Mouse (Mus musculus): ENCODE results near the gene Aoc2. TPM values are rescaled to one million over a fixed set of nuclear protein-coding genes. Genes with fewer than 3 reads are reported as not detected.

Gene Aoc2
- 1.0 and 1.2 TPM in 2 replicates for polyA plus RNA-seq (2015; fragmentation: Nextera tagmentation; extraction: Ambion mirVana)

DNA sequence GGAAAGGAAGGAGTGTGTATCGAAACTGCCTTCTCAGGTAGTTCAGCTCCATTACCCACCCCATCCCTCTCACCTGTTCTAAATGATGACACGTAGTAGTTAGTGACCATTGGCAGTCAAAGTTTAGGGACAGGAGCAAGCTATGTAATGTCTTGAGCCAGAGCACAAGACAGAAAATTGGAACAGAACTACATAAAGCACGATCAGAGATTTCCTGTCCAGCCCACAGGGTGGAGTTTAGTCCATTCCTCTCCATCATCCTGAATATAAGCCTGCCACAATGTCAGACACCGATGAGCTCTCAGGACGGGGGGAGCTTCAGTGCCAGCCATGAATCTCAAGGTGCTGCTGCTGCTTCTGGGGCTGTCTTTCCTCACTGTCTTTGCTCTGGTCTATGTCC lies at the start of gene Aoc2:
Gene Aoc2, plus strand, starts transcription at position 301 of the 400 bp plus-strand sequence.
- no peaks in the 10 kb centered on the region for H3K9me3 ChIP-seq
- H3K4me1 ChIP-seq = peaks cover 10% of the 10 kb centered on the region
- H3K36me3 ChIP-seq = peaks cover 60% of the 10 kb centered on the region
- no peak within 1 kb of the TSS for H3K4me2 ChIP-seq
- 95% methylated on average over 5 of the region's 5 CpGs for WGBS
- no peak within 1 kb of the TSS for H3K27ac ChIP-seq
- H3K4me3 ChIP-seq = no peak within 1 kb of the TSS
- no peak for ATAC-seq (ENCODE audit: insufficient number of reproducible peaks, low FRiP score, low TSS enrichment, low read depth)
- no peak within 1 kb of the TSS for H3K9ac ChIP-seq
- no peaks in the 10 kb centered on the region for H3K27me3 ChIP-seq

DNA sequence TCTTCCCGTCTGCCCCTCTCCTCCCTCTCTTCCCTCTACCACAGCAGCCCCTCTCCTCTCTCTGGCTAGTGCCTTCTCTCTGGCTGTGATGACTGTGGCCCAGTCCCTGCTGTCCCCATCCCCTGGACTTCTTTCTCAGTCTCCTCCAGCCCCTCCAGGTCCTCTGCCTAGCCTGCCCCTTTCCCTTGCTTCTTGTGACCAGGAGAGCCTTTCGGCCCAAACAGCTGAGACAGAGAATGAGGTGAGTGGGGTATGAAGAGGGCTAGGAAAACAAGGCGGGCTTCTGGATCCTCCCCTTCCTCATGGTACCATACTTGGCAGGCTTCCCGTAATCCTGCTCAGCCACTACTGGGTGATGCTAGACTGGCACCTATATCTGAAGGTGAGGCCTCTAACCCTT lies 49.6 kb upstream of the Aoc2 start:
- 71% methylated on average over 4 of the region's 4 CpGs for WGBS
- Histone ChIP-seq H3K4me2 (no peak overlapping the region), H3K27ac (no peak overlapping the region), H3K4me3 (no peak overlapping the region), H3K27me3 (peaks cover 5% of the 10 kb centered on the region; the same call in 1 of the 2 replicates), H3K9me3 (no peaks in the 10 kb centered on the region), H3K4me1 (peaks cover 29% of the 10 kb centered on the region), H3K9ac (no peak overlapping the region), H3K36me3 (peaks cover 12% of the 10 kb centered on the region; the same call in 1 of the 2 replicates)
- ATAC-seq (ENCODE audit: insufficient number of reproducible peaks, low FRiP score, low TSS enrichment, low read depth) = no peak

DNA sequence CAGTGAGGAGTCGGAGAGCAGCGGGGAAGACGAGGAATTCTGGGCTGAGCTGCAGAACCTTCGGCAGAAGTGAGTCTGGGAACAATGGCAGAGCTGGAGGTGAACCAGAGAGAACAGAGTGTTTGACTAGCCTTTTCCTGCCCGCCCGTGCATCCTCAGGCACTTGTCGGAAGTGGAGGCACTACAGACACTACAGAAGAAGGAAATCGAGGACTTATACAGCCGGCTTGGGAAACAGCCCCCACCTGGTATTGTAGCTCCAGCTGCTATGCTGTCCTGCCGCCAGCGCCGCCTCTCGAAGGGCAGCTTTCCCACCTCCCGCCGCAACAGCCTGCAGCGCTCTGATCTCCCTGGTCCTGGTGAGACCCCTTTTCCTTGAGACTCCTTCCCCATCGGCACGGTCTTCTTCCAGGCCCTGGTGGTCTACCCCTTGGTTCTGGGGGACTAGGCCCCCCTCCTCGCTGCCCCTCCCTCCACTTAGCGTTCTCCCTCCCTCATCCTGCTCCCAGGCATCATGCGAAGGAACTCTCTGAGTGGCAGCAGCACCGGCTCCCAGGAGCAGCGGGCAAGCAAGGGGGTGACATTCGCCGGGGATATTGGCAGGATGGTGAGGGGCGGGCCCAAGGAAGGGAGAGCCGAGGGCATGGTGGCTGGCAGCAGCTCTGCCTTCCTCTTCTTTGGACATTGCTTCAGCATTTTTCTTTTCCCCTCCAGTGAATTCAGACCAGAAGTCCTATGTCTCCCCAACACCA lies 48.4 kb upstream of the Aoc2 start:
- no peak overlapping the region for H3K9ac ChIP-seq
- no peaks in the 10 kb centered on the region for H3K9me3 ChIP-seq
- H3K27me3 ChIP-seq = peaks cover 5% of the 10 kb centered on the region; the same call in 1 of the 2 replicates
- H3K27ac ChIP-seq = no peak overlapping the region
- WGBS = 39% methylated on average over 27 of the region's 27 CpGs
- H3K4me3 ChIP-seq = no peak overlapping the region
- no peak overlapping the region for H3K4me2 ChIP-seq
- peaks cover 29% of the 10 kb centered on the region for H3K4me1 ChIP-seq
- ATAC-seq (ENCODE audit: insufficient number of reproducible peaks, low FRiP score, low TSS enrichment, low read depth) = no peak
- peaks cover 12% of the 10 kb centered on the region; the same call in 1 of the 2 replicates for H3K36me3 ChIP-seq

DNA sequence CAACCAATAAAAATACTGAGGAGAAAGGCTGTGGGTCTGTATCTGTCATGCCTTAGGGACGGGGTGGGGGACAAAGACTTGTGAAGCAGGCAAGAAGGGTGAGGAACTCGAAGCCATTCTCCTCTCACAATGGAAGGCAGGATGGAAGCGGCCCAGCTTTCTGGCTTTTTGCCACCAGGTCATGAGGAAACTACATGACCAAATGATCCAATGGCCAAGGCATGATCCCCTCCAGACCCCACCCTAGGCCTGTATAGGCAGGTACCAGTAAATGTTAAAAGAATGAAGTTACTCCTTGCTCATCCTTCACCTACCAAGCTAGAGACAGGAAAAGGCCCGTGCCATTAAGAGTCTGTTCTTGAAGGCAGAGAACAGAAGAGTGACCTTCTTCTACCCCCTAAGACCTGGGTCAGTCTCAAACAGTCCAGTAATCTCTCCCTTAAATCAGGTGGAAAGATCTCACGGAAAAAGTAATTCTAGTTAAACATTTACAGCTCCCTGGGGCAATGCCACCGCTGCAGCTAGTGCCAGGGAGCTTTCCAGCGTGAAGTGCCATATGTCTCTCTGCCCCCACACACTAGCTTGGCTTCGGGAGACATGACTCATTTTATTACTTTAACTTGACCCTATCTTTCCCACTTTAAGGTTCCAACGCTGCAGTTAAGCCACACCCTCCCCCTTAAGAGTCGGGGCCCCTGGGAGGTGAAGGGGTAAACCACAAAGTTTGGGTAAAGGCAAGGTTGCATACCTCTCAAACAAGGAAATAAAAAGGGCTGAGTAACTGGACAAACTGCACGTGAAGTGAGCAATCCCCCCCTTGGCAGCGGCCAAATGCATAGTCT lies 47.3 kb upstream of the Aoc2 start:
- 45% methylated on average over 12 of the region's 12 CpGs for WGBS
- peaks cover 29% of the 10 kb centered on the region for H3K4me1 ChIP-seq
- peaks cover 12% of the 10 kb centered on the region; the same call in 1 of the 2 replicates for H3K36me3 ChIP-seq
- H3K9ac ChIP-seq = 0 out of 2 replicates have a peak overlapping the region, but pooled peaks have one; percentile 67
- no peaks in the 10 kb centered on the region for H3K9me3 ChIP-seq
- H3K4me3 ChIP-seq = peak overlapping the region; percentile 78
- H3K4me2 ChIP-seq = peak overlapping the region; percentile 68
- H3K27me3 ChIP-seq = peaks cover 5% of the 10 kb centered on the region; the same call in 1 of the 2 replicates
- no peak overlapping the region for H3K27ac ChIP-seq
- no peak for ATAC-seq (ENCODE audit: insufficient number of reproducible peaks, low FRiP score, low TSS enrichment, low read depth)

DNA sequence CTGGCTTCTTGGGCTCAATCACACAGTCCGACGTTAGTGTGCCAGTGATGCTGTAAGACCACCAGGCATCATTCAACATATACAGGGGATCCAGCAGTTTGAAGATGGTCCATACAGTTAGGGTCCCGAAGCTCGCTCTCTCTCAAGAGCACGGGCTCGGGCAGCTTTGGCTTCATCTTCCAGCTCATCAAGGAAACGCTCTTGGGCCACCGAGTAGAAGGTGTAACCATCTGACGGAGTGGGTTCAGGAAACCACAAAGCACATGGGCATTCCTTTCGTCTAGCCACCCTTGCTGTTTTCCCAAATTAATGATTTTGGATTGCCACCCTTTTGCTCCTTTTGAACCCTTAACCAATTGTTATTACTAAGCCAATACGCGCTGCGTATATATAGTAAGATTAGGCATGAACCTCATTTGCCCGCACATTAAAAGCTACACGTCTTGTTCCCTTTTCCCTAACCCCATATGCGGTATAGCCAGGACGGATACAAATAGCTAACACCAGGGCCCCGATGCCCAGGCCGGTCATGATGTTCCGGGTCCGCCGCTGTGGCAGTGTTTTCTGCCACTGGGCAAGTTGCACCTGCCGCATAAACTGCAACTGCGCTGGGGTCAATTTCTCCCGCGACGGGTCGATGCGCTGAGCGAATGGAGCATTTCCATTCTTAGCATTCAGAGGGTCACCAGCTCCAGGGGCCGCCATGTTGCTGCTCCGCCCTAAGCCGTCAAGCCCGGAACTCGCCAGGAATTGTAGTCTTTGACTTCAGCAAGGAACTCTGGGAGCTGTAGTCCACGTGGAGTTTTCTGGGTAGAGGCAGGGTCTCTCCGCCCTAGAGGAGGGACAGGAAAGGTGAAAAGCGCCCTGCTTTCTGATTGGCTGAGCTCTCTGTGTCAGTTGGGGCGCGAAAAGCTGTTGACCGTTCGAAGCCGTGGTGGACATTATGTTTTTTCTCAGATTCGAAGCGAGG lies 46.4 kb upstream of the Aoc2 start, which contains the start of the genes Cntd1 and Coa3:
Gene Cntd1, plus strand, starts transcription at position 790 of the 970 bp plus-strand sequence.
Gene Coa3, minus strand, starts transcription at position 892 of the 970 bp plus-strand sequence.
- peak; percentile 91 for ATAC-seq (ENCODE audit: insufficient number of reproducible peaks, low FRiP score, low TSS enrichment, low read depth)

DNA sequence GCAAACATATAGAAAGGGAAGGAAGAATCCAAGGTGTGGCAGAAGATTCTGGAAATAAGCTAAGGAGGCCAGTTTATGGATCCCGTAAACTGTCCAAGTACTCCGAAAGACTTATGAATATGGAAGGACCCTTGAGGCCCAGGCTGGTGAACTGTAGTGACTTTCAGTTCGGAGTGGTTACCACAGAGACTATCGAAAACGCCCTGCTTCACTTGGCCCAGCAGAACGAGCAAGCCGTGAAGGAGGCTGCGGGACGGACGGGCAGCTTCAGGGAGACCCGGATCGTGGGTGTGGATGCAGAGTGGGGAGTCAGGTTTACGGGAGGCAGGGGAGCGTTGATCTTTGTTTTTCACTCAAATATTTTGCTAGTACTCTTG lies 45.7 kb upstream of the Aoc2 start:
- H3K27ac ChIP-seq = no peak overlapping the region
- peaks cover 12% of the 10 kb centered on the region; the same call in 1 of the 2 replicates for H3K36me3 ChIP-seq
- peak overlapping the region; percentile 78 for H3K4me3 ChIP-seq
- peaks cover 29% of the 10 kb centered on the region for H3K4me1 ChIP-seq
- no peaks in the 10 kb centered on the region for H3K9me3 ChIP-seq
- no peak overlapping the region for H3K9ac ChIP-seq
- peak overlapping the region; percentile 68 for H3K4me2 ChIP-seq
- WGBS = 55% methylated on average over 14 of the region's 14 CpGs
- peaks cover 5% of the 10 kb centered on the region; the same call in 1 of the 2 replicates for H3K27me3 ChIP-seq
- ATAC-seq (ENCODE audit: insufficient number of reproducible peaks, low FRiP score, low TSS enrichment, low read depth) = no peak

More for the DNA sequence above, 46.4 kb upstream of the Aoc2 start, which contains the start of the genes Cntd1 and Coa3:
- H3K36me3 ChIP-seq = peaks cover 12% of the 10 kb centered on the region; the same call in 1 of the 2 replicates
- H3K4me3 ChIP-seq = peak within 1 kb of the TSS; percentile 78
- peak within 1 kb of the TSS; percentile 68 for H3K4me2 ChIP-seq
- H3K4me1 ChIP-seq = peaks cover 29% of the 10 kb centered on the region
- whole genome bisulfite sequencing = 8% methylated on average over 45 of the region's 45 CpGs
- H3K27ac ChIP-seq = peak within 1 kb of the TSS; percentile 78; the same call in 1 of the 2 replicates
- peaks cover 5% of the 10 kb centered on the region; the same call in 1 of the 2 replicates for H3K27me3 ChIP-seq
- H3K9ac ChIP-seq = peak within 1 kb of the TSS; percentile 67
- H3K9me3 ChIP-seq = no peaks in the 10 kb centered on the region

DNA sequence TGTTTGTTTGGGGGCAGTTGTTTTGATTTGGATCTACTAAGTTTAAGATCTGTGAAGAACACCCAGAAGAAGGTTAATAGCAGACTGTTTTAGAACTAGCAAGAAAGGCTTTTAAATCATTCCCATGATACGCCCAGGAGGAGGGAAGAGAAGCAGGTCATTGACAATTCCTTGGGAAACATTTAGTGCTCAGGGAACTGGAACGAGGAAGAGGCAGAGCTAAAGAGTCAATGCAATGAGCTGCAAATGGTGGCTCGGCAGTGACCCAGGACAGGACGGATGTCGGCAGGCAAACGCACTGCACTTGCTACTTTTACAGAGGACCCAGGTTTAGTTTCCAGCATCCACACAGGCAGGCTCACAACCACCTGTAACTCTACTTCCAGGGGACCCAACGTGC lies 44.0 kb upstream of the Aoc2 start:
- Histone ChIP-seq H3K36me3 (peaks cover 9% of the 10 kb centered on the region; the same call in 1 of the 2 replicates), H3K4me1 (peaks cover 29% of the 10 kb centered on the region), H3K9ac (no peak overlapping the region), H3K4me3 (no peak overlapping the region), H3K27ac (no peak overlapping the region), H3K27me3 (peaks cover 5% of the 10 kb centered on the region; the same call in 1 of the 2 replicates), H3K9me3 (no peaks in the 10 kb centered on the region), H3K4me2 (no peak overlapping the region)
- WGBS = 42% methylated on average over 7 of the region's 7 CpGs
- no peak for ATAC-seq (ENCODE audit: insufficient number of reproducible peaks, low FRiP score, low TSS enrichment, low read depth)

DNA sequence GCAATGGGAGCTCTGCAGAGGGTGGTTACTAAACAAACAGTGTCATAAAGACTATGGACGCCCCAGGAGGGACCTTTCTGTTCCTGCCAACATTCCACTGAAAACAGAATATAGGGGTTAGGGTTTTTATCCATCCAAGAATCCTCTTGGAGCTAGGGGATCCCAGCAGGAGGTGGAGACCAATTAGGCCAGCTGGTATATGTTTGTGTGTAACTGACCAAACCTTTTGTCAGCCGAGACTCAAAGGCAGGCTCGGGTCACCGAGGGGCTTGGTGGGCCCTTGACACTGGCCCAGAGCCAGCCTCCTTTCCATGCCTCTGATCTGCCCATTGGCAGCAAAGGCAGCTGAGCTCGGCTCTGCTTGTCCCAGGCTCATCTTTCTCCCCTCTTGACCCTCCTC lies 42.0 kb upstream of the Aoc2 start:
- peaks cover 5% of the 10 kb centered on the region; the same call in 1 of the 2 replicates for H3K27me3 ChIP-seq
- no peak for ATAC-seq (ENCODE audit: insufficient number of reproducible peaks, low FRiP score, low TSS enrichment, low read depth)
- H3K27ac ChIP-seq = no peak overlapping the region
- no peak overlapping the region for H3K4me2 ChIP-seq
- H3K36me3 ChIP-seq = peaks cover 16% of the 10 kb centered on the region
- H3K4me1 ChIP-seq = peaks cover 12% of the 10 kb centered on the region
- WGBS = 37% methylated on average over 5 of the region's 5 CpGs
- no peak overlapping the region for H3K9ac ChIP-seq
- no peaks in the 10 kb centered on the region for H3K9me3 ChIP-seq
- H3K4me3 ChIP-seq = no peak overlapping the region

DNA sequence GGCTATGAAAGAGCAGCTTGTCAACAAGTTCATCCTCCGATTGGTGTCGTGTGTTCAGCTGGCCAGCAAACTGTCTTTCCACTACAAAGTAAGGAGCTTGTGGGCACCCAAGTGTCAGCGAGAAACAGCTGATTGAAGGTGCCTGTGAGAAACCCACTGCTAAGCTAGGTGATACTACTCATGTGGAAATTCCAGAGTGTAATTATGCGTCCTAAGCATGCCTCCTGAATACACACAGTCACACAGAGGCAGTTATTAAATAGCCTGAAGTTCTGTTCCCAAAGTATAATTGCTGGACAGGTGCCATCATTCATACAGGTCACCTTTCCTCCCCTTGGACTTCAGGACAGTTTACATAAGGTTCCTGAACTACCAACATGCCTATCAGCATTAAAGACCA lies 41.1 kb upstream of the Aoc2 start:
- H3K9ac ChIP-seq = no peak overlapping the region
- 63% methylated on average over 4 of the region's 4 CpGs for WGBS
- no peaks in the 10 kb centered on the region for H3K9me3 ChIP-seq
- H3K27ac ChIP-seq = no peak overlapping the region
- H3K4me2 ChIP-seq = no peak overlapping the region
- peaks cover 7% of the 10 kb centered on the region for H3K4me1 ChIP-seq
- peaks cover 5% of the 10 kb centered on the region; the same call in 1 of the 2 replicates for H3K27me3 ChIP-seq
- ATAC-seq (ENCODE audit: insufficient number of reproducible peaks, low FRiP score, low TSS enrichment, low read depth) = no peak
- H3K4me3 ChIP-seq = no peak overlapping the region
- peaks cover 22% of the 10 kb centered on the region for H3K36me3 ChIP-seq

DNA sequence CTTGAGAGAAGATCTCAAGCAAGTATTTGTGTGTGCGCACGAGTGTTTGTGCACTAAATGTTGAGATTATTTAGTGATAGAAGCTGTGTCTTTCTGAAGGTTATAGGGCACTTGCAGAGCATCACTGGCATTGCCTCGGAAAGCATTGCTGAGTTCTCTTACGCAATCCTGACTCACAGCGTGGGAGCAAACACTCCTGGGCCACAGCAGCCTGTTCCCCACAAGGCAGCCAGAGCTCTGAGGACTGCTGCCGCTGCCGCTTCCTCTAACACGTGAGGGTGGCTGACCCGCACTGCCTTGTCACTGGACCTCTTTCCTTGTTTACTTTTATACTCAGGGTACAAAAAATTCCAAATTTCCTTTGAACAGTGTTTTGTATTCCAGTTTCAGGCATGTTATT lies 37.6 kb upstream of the Aoc2 start:
- Histone ChIP-seq H3K4me3 (no peak overlapping the region), H3K9ac (no peak overlapping the region), H3K27ac (no peak overlapping the region), H3K27me3 (no peaks in the 10 kb centered on the region), H3K9me3 (no peaks in the 10 kb centered on the region), H3K4me2 (no peak overlapping the region), H3K4me1 (no peaks in the 10 kb centered on the region), H3K36me3 (peaks cover 54% of the 10 kb centered on the region)
- 86% methylated on average over 9 of the region's 9 CpGs for WGBS
- ATAC-seq (ENCODE audit: insufficient number of reproducible peaks, low FRiP score, low TSS enrichment, low read depth) = no peak

DNA sequence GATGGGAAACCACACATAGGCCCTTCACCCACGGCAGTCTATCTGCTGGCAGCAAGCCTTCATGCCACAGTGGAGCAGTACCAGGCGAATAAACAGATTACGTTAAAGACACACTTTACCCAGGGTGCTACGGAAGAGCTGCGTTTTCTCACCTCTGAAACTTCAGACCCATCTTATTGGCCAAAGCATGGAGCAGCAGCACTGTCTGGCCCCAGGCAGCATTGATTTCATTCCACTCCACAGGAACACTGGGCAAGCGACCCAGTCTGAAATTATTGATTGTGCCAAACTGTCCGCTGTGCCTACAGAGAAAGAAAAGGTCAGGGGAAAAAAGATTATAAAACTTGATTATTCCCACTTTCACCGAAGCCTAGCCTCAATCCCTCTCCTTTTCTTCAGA lies 33.6 kb upstream of the Aoc2 start:
- Histone ChIP-seq H3K4me2 (no peak overlapping the region), H3K36me3 (peaks cover 84% of the 10 kb centered on the region), H3K27me3 (no peaks in the 10 kb centered on the region), H3K4me1 (no peaks in the 10 kb centered on the region), H3K9me3 (no peaks in the 10 kb centered on the region), H3K27ac (no peak overlapping the region), H3K9ac (no peak overlapping the region), H3K4me3 (no peak overlapping the region)
- no peak for ATAC-seq (ENCODE audit: insufficient number of reproducible peaks, low FRiP score, low TSS enrichment, low read depth)
- WGBS = 94% methylated on average over 8 of the region's 8 CpGs
